Mouse (Mus musculus): ENCODE results near the gene Atg14. TPM values are rescaled to one million over a fixed set of nuclear protein-coding genes. Genes with fewer than 3 reads are reported as not detected.

The Atg14 gene
- polyA plus RNA-seq, 1 experiment from 2014 or later: 10.3 TPM

- H3K79me2 ChIP-seq (ENCODE audit: inconsistent target): peaks cover 72% of the 10 kb centered on the region
- peaks cover 23% of the 10 kb centered on the region for H3K36me3 ChIP-seq (ENCODE audit: inconsistent target)
- 88% methylated on average over 4 of the region's 4 CpGs for WGBS (ENCODE audit: missing documents)
- H3K4me3 ChIP-seq (ENCODE audit: inconsistent target): no peak overlapping the region
- H3K27ac ChIP-seq: no peak overlapping the region
These were observed 7.3 kb downstream of the Atg14 start for GRCm38 (mm10) chr14:47563106-47563505.

GRCm38 (mm10) chr14:47562530-47562929 lies 7.9 kb downstream of the Atg14 start:
- H3K4me3 ChIP-seq (ENCODE audit: inconsistent target): no peak overlapping the region
- peaks cover 66% of the 10 kb centered on the region for H3K79me2 ChIP-seq (ENCODE audit: inconsistent target)
- H3K36me3 ChIP-seq (ENCODE audit: inconsistent target): peaks cover 29% of the 10 kb centered on the region
- no peak overlapping the region for H3K27ac ChIP-seq
- 100% methylated on average over 1 of the region's 1 CpGs for WGBS (ENCODE audit: missing documents)

GRCm38 (mm10) chr14:47560714-47561113 lies 9.7 kb downstream of the Atg14 start:
- H3K79me2 ChIP-seq (ENCODE audit: inconsistent target): peaks cover 48% of the 10 kb centered on the region
- WGBS (ENCODE audit: missing documents): 85% methylated on average over 2 of the region's 2 CpGs
- peaks cover 39% of the 10 kb centered on the region for H3K36me3 ChIP-seq (ENCODE audit: inconsistent target)
- H3K27ac ChIP-seq: no peak overlapping the region
- no peak overlapping the region for H3K4me3 ChIP-seq (ENCODE audit: inconsistent target)

- peaks cover 50% of the 10 kb centered on the region; the same call in 1 of the 2 replicates for H3K36me3 ChIP-seq (ENCODE audit: inconsistent target)
- 96% methylated on average over 5 of the region's 5 CpGs for WGBS (ENCODE audit: missing documents)
These were observed 15.2 kb downstream of the Atg14 start for GRCm38 (mm10) chr14:47555225-47555624.

GRCm38 (mm10) chr14:47554236-47554635 lies 16.2 kb downstream of the Atg14 start:
- Histone ChIP-seq H3K36me3 (ENCODE audit: inconsistent target) (peaks cover 55% of the 10 kb centered on the region; the same call in 1 of the 2 replicates), H3K4me3 (ENCODE audit: inconsistent target) (no peak overlapping the region), H3K79me2 (ENCODE audit: inconsistent target) (no peaks in the 10 kb centered on the region), H3K27ac (no peak overlapping the region)
- 50% methylated on average over 2 of the region's 4 CpGs for WGBS (ENCODE audit: missing documents)

More at GRCm38 (mm10) chr14:47555225-47555624, 15.2 kb downstream of the Atg14 start:
- H3K27ac ChIP-seq: no peak overlapping the region
- H3K4me3 ChIP-seq (ENCODE audit: inconsistent target): no peak overlapping the region
- no peaks in the 10 kb centered on the region for H3K79me2 ChIP-seq (ENCODE audit: inconsistent target)

- Histone ChIP-seq H3K79me2 (ENCODE audit: inconsistent target) (no peaks in the 10 kb centered on the region), H3K36me3 (ENCODE audit: inconsistent target) (peaks cover 53% of the 10 kb centered on the region), H3K27ac (no peak overlapping the region), H3K4me3 (ENCODE audit: inconsistent target) (no peak overlapping the region)
- WGBS (ENCODE audit: missing documents): 100% methylated on average over 2 of the region's 2 CpGs
These were observed 17.1 kb downstream of the Atg14 start for GRCm38 (mm10) chr14:47553380-47553779.

GRCm38 (mm10) chr14:47551668-47552067 lies 18.8 kb downstream of the Atg14 start:
- Histone ChIP-seq H3K4me3 (ENCODE audit: inconsistent target) (no peak overlapping the region), H3K27ac (no peak overlapping the region), H3K36me3 (ENCODE audit: inconsistent target) (peaks cover 57% of the 10 kb centered on the region), H3K79me2 (ENCODE audit: inconsistent target) (no peaks in the 10 kb centered on the region)
- WGBS (ENCODE audit: missing documents): 100% methylated on average over 4 of the region's 6 CpGs

- 97% methylated on average over 4 of the region's 4 CpGs for WGBS (ENCODE audit: missing documents)
- peaks cover 55% of the 10 kb centered on the region for H3K36me3 ChIP-seq (ENCODE audit: inconsistent target)
- no peak overlapping the region for H3K27ac ChIP-seq
- no peaks in the 10 kb centered on the region for H3K79me2 ChIP-seq (ENCODE audit: inconsistent target)
- H3K4me3 ChIP-seq (ENCODE audit: inconsistent target): no peak overlapping the region
These were observed 25.6 kb downstream of the Atg14 start for GRCm38 (mm10) chr14:47544877-47545276.

GRCm38 (mm10) chr14:47544286-47544685 lies 26.2 kb downstream of the Atg14 start:
- Histone ChIP-seq H3K4me3 (ENCODE audit: inconsistent target) (no peak overlapping the region), H3K36me3 (ENCODE audit: inconsistent target) (peaks cover 49% of the 10 kb centered on the region), H3K79me2 (ENCODE audit: inconsistent target) (no peaks in the 10 kb centered on the region), H3K27ac (no peak overlapping the region)
- 96% methylated on average over 5 of the region's 5 CpGs for WGBS (ENCODE audit: missing documents)

- H3K79me2 ChIP-seq (ENCODE audit: inconsistent target): no peaks in the 10 kb centered on the region
- peaks cover 32% of the 10 kb centered on the region for H3K36me3 ChIP-seq (ENCODE audit: inconsistent target)
- peak overlapping the region; percentile 79 for H3K27ac ChIP-seq
- H3K4me3 ChIP-seq (ENCODE audit: inconsistent target): no peak overlapping the region
- 43% methylated on average over 3 of the region's 3 CpGs for WGBS (ENCODE audit: missing documents)
These were observed 28.2 kb downstream of the Atg14 start for GRCm38 (mm10) chr14:47542283-47542682.

GRCm38 (mm10) chr14:47541325-47541948 lies 29.0 kb downstream of the Atg14 start:
- no peaks in the 10 kb centered on the region for H3K79me2 ChIP-seq (ENCODE audit: inconsistent target)
- 9% methylated on average over 10 of the region's 10 CpGs for WGBS (ENCODE audit: missing documents)
- peaks cover 24% of the 10 kb centered on the region for H3K36me3 ChIP-seq (ENCODE audit: inconsistent target)
- H3K4me3 ChIP-seq (ENCODE audit: inconsistent target): no peak overlapping the region
- peak overlapping the region; percentile 79 for H3K27ac ChIP-seq

- Histone ChIP-seq H3K36me3 (ENCODE audit: inconsistent target) (no peaks in the 10 kb centered on the region), H3K27ac (no peak overlapping the region), H3K79me2 (ENCODE audit: inconsistent target) (no peaks in the 10 kb centered on the region), H3K4me3 (ENCODE audit: inconsistent target) (no peak overlapping the region)
- WGBS (ENCODE audit: missing documents): 83% methylated on average over 1 of the region's 1 CpGs
These were observed 35.4 kb downstream of the Atg14 start for GRCm38 (mm10) chr14:47535096-47535495.

GRCm38 (mm10) chr14:47534176-47534525 lies 36.3 kb downstream of the Atg14 start:
- H3K36me3 ChIP-seq (ENCODE audit: inconsistent target): no peaks in the 10 kb centered on the region
- H3K4me3 ChIP-seq (ENCODE audit: inconsistent target): no peak overlapping the region
- H3K79me2 ChIP-seq (ENCODE audit: inconsistent target): no peaks in the 10 kb centered on the region
- WGBS (ENCODE audit: missing documents): 92% methylated on average over 5 of the region's 5 CpGs
- H3K27ac ChIP-seq: peak overlapping the region; percentile 41; the same call in 1 of the 2 replicates

GRCm38 (mm10) chr14:47533365-47534175 lies 36.9 kb downstream of the Atg14 start:
- Histone ChIP-seq H3K79me2 (ENCODE audit: inconsistent target) (no peaks in the 10 kb centered on the region), H3K36me3 (ENCODE audit: inconsistent target) (no peaks in the 10 kb centered on the region), H3K27ac (peak overlapping the region; percentile 41), H3K4me3 (ENCODE audit: inconsistent target) (no peak overlapping the region)
- WGBS (ENCODE audit: missing documents): 42% methylated on average over 11 of the region's 11 CpGs

GRCm38 (mm10) chr14:47532496-47532895 lies 38.0 kb downstream of the Atg14 start:
- no peak overlapping the region for H3K27ac ChIP-seq
- H3K79me2 ChIP-seq (ENCODE audit: inconsistent target): no peaks in the 10 kb centered on the region
- WGBS (ENCODE audit: missing documents): 100% methylated on average over 1 of the region's 1 CpGs
- no peaks in the 10 kb centered on the region for H3K36me3 ChIP-seq (ENCODE audit: inconsistent target)
- H3K4me3 ChIP-seq (ENCODE audit: inconsistent target): no peak overlapping the region

Measured in macrophage (primary cell).